Mouse (Mus musculus): ENCODE data around the gene Arpp21. TPM values are rescaled to one million over a fixed set of nuclear protein-coding genes. Genes with fewer than 3 reads are reported as not detected.

The Arpp21 gene
- 1 to 10 TPM in 1 of 2 experiments, under 1 TPM in 1; 0.99 to 1.3 TPM for total RNA-seq (2021)
- 1.0 and 1.7 TPM in 2 replicates for polyA plus RNA-seq (2012; rRNA removed)
- long read RNA-seq, partial matches to known transcripts, result 0 of 2 reads
- long read RNA-seq, other reads (novel, unspliced or antisense), result 1 of 2 reads

DNA sequence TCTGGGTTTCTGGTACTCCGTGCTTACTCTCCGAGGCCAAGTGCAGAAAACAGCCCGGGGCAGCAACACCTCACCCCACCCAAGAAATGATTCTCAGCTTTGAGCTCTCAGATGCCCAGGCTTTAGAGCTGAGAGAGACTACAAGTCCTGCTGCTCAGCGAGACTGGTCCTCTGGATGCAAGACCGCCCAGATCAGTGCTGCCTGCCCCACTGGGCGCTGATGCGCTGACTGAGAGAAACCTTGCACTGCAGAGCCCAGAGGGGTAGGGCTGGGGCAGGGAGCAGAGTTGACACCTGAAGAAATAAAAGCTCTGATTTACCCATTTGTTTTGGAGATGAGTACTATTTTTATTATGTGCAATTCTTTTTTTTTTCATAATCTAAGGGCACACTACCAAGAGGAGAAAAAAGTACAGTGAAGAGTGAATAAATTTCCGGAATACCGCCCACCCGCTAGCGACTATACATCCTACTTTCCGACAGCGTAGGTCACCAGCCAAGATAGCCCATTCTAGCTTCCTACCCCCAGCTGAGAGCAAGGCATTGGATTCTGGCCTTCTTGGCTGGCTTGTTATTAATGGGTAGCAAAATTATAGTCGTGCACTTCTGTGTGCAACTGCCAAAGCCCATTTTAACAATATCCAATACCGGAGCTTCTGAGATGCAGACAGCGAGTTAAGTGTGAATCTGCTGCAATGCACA lies at the start of gene Arpp21:
Arpp21 (minus strand) TSS at position 243 of the 702 bp plus-strand sequence.
- Histone ChIP-seq H3K79me2 (replicated peaks; ENCODE audit: control insufficient read depth, insufficient read depth, low read length) (no peaks in the 10 kb centered on the region), H3K4me1 (ENCODE audit: control insufficient read depth, insufficient read depth, low read length) (no peaks in the 10 kb centered on the region), H3K27ac (no peak within 1 kb of the TSS), H3K36me3 (ENCODE audit: control insufficient read depth, insufficient read depth, low read length) (no peaks in the 10 kb centered on the region), H3K4me3 (peak within 1 kb of the TSS; percentile 27), H3K27me3 (ENCODE audit: control insufficient read depth, insufficient read depth, low read length) (peaks cover 2% of the 10 kb centered on the region), H3K9ac (ENCODE audit: low read depth, low read length) (no peak within 1 kb of the TSS)
- no peak for DNase-seq
- 27% methylated on average over 16 of the region's 16 CpGs for WGBS
- intact Hi-C loops (cut with DNase I), result no loop called here
- no peak for TF ChIP-seq CTCF (IDR thresholded peaks at IDR 0.05)
- TF ChIP-seq POLR2A (IDR thresholded peaks at IDR 0.05; ENCODE audit: insufficient read depth, low read depth, low read length), result no peak
- no peak for TF ChIP-seq EP300 (IDR thresholded peaks at IDR 0.05; ENCODE audit: insufficient read depth, low read depth, low read length)

DNA sequence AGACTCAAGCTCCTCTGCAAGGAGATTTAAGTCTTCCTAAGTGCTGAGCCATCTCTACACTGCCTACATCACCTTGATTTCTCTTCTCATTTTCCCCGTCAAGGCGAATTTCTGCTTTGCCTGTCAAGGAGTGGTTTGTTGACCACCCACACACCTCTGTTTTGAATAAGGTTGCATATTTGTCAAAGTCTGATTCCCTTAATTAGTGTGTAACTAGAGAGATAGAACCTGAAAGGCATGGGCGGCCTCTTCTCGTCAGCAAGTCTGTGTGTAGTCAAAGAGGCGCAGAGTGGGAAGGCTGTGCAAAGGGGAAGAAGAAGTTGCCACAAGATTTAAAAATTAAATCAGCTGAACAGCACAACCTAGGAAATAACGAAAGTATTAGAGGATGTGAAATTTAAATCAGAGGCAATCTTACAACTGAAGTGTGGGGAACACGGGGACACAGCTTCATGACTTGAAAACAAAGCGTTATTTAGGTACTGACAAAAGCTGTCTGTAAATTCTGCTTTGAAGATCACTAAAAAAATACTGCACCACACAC lies 36.8 kb upstream of the Arpp21 start:
- H3K27me3 ChIP-seq (ENCODE audit: control insufficient read depth, insufficient read depth, low read length), result no peaks in the 10 kb centered on the region
- no peak overlapping the region for H3K4me3 ChIP-seq
- no peaks in the 10 kb centered on the region for H3K79me2 ChIP-seq (replicated peaks; ENCODE audit: control insufficient read depth, insufficient read depth, low read length)
- no peaks in the 10 kb centered on the region for H3K36me3 ChIP-seq (ENCODE audit: control insufficient read depth, insufficient read depth, low read length)
- 80% methylated on average over 8 of the region's 8 CpGs for WGBS
- no peak for DNase-seq
- intact Hi-C loops (cut with DNase I), result no loop called here
- no peak overlapping the region for H3K9ac ChIP-seq (ENCODE audit: low read depth, low read length)
- TF ChIP-seq EP300 (IDR thresholded peaks at IDR 0.05; ENCODE audit: insufficient read depth, low read depth, low read length), result no peak
- no peak for TF ChIP-seq CTCF (IDR thresholded peaks at IDR 0.05)
- no peak for TF ChIP-seq POLR2A (IDR thresholded peaks at IDR 0.05; ENCODE audit: insufficient read depth, low read depth, low read length)
- no peak overlapping the region for H3K27ac ChIP-seq
- no peaks in the 10 kb centered on the region for H3K4me1 ChIP-seq (ENCODE audit: control insufficient read depth, insufficient read depth, low read length)

DNA sequence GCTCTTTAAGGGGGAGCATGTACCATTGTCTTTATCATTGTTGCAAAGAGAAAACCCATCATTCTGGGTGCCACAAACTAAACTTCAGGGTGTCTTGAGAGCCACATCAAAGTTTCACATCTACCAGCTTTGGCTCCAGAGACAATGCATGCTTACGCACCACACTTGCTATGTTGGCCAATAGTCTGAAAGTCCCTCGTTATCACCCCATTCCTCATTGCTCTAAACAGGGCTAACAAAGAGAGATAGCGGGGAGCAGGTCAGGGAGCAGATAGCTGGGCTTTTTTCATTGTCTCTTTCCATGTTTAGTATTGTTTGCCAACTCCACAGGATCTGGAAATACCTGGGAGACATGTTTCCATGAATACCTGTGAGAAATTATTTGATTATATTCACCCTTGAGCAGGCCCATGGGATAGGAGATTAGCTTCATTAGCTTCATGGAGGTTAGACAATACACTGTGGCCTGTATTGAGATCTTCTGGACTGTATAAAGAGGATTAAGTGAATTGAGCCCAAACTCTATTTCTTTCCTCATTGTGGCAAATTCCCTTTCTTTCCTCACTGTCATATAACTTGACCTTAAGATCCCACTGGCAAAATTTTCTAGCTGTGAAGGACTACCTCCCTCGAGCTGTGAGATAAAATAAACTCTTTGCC lies 29.4 kb upstream of the Arpp21 start:
- TF ChIP-seq POLR2A (IDR thresholded peaks at IDR 0.05; ENCODE audit: insufficient read depth, low read depth, low read length), result no peak
- no peak for TF ChIP-seq EP300 (IDR thresholded peaks at IDR 0.05; ENCODE audit: insufficient read depth, low read depth, low read length)
- no peak for TF ChIP-seq CTCF (IDR thresholded peaks at IDR 0.05)
- Histone ChIP-seq H3K4me1 (ENCODE audit: control insufficient read depth, insufficient read depth, low read length) (no peaks in the 10 kb centered on the region), H3K36me3 (ENCODE audit: control insufficient read depth, insufficient read depth, low read length) (no peaks in the 10 kb centered on the region), H3K79me2 (replicated peaks; ENCODE audit: control insufficient read depth, insufficient read depth, low read length) (no peaks in the 10 kb centered on the region), H3K4me3 (no peak overlapping the region), H3K27me3 (ENCODE audit: control insufficient read depth, insufficient read depth, low read length) (no peaks in the 10 kb centered on the region), H3K9ac (ENCODE audit: low read depth, low read length) (no peak overlapping the region), H3K27ac (no peak overlapping the region)
- intact Hi-C loops (cut with DNase I), result no loop called here
- no peak for DNase-seq
- WGBS, result 52% methylated on average over 4 of the region's 4 CpGs

DNA sequence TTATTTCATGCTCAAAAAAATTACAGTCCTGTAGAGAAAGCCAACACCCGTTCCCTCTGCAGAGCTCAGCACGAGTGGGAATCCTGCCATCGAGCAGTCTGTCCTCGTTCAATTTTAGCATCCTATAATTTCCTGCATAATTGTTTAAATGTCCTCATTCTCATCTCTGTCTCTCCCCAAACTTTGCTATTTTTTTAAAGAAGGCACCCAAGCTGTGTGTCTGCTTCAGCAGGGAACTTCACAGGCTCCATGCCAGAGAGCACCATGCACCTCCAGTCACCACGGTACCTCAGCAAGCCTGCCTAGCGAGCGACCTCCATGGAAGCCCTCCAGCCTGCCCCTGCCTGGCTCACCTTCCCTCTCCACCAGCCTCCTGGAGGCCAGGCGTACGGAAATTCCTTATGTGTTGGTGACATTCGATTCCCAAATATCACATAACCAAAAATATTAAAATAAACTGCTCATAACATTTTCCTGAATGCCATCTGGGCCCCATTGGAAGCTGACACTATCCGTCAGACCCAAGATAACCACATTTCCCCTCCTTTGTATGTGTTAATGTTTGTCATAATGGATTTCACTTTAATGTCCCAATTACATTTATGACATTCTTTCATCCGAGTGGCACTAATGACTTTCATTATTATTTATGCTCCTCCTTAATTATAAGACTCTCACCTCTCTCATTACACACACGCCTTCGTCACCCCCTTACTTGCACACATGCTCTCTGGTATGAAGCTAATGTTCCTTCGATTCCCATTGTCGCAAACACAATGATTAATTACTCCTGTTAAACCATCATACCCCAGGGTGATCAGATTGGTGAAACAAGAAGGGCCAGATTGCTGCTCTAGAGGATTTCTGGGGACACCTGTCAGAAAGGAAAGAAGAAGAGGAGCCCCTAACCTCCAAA lies 26.5 kb upstream of the Arpp21 start:
- Histone ChIP-seq H3K79me2 (replicated peaks; ENCODE audit: control insufficient read depth, insufficient read depth, low read length) (no peaks in the 10 kb centered on the region), H3K4me1 (ENCODE audit: control insufficient read depth, insufficient read depth, low read length) (no peaks in the 10 kb centered on the region), H3K27ac (no peak overlapping the region), H3K36me3 (ENCODE audit: control insufficient read depth, insufficient read depth, low read length) (no peaks in the 10 kb centered on the region), H3K9ac (ENCODE audit: low read depth, low read length) (no peak overlapping the region), H3K4me3 (no peak overlapping the region), H3K27me3 (ENCODE audit: control insufficient read depth, insufficient read depth, low read length) (no peaks in the 10 kb centered on the region)
- 80% methylated on average over 16 of the region's 16 CpGs for WGBS
- intact Hi-C loops (cut with DNase I), result no loop called here
- TF ChIP-seq POLR2A (IDR thresholded peaks at IDR 0.05; ENCODE audit: insufficient read depth, low read depth, low read length), result no peak
- no peak for TF ChIP-seq EP300 (IDR thresholded peaks at IDR 0.05; ENCODE audit: insufficient read depth, low read depth, low read length)
- no peak for TF ChIP-seq CTCF (IDR thresholded peaks at IDR 0.05)
- no peak for DNase-seq

DNA sequence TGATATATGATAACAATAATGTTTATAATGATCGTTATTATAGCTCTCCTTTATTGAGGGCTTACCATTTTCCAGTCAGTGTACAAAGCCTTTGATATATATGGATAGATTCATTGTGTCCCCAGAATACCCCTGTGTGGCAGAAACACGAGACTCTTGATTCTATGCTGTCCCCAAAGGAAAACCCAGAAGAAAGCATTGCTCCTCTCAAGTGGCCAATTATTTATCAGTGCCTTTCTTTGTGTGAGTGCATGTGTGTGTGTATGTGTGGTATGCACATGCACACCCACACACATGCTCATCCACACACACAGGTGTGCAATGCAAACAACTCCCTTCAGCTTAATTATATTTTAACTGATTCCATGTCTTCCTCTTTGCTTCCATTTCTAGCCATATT lies 25.8 kb upstream of the Arpp21 start:
- Histone ChIP-seq H3K27ac (no peak overlapping the region), H3K4me3 (no peak overlapping the region), H3K27me3 (ENCODE audit: control insufficient read depth, insufficient read depth, low read length) (no peaks in the 10 kb centered on the region), H3K4me1 (ENCODE audit: control insufficient read depth, insufficient read depth, low read length) (no peaks in the 10 kb centered on the region), H3K79me2 (replicated peaks; ENCODE audit: control insufficient read depth, insufficient read depth, low read length) (no peaks in the 10 kb centered on the region), H3K36me3 (ENCODE audit: control insufficient read depth, insufficient read depth, low read length) (no peaks in the 10 kb centered on the region), H3K9ac (ENCODE audit: low read depth, low read length) (no peak overlapping the region)
- WGBS, result 76% methylated on average over 2 of the region's 2 CpGs
- no peak for DNase-seq
- TF ChIP-seq CTCF (IDR thresholded peaks at IDR 0.05) (no peak), POLR2A (IDR thresholded peaks at IDR 0.05; ENCODE audit: insufficient read depth, low read depth, low read length) (no peak), EP300 (IDR thresholded peaks at IDR 0.05; ENCODE audit: insufficient read depth, low read depth, low read length) (no peak)
- intact Hi-C loops (cut with DNase I), result no loop called here

All from heart, adult 2 months (tissue).